Mouse (Mus musculus) neural tube, embryonic 15.5 days (tissue): ENCODE results near the gene Pde4b. TPM values are rescaled to one million over a fixed set of nuclear protein-coding genes. Genes with fewer than 3 reads are reported as not detected.

Experiments
- ATAC-seq: fragments of 200-750 bp; cut with Nextera tagmentation; 2 replicates; pipeline ENCODE4 v1.8.0; 2017; ENCODE audit warnings: mild to moderate bottlenecking, moderate TSS enrichment, moderate library complexity; ENCODE audit not compliant: low FRiP score
- H3K27ac ChIP-seq: fragments of 300-500 bp; sonication (generic); replicated peaks from 2 replicates; pipeline ENCODE4 v1.5.1; 2015; ENCODE audit warnings: mild to moderate bottlenecking, inconsistent platforms
- H3K27me3 ChIP-seq: fragments of 300-500 bp; sonication (generic); replicated peaks from 2 replicates; pipeline ENCODE4 v1.6.1; 2015; ENCODE audit warnings: inconsistent platforms
- H3K36me3 ChIP-seq: fragments of 300-500 bp; sonication (generic); 2 replicates; pipeline ENCODE4 v1.6.1; 2015; ENCODE audit warnings: inconsistent platforms
- H3K4me1 ChIP-seq: fragments of 300-500 bp; sonication (generic); 2 replicates; pipeline ENCODE4 v1.6.1; 2015; ENCODE audit warnings: inconsistent platforms
- H3K4me2 ChIP-seq: fragments of 300-500 bp; sonication (generic); 2 replicates; pipeline ENCODE4 v1.6.1; 2015; ENCODE audit warnings: inconsistent platforms, mild to moderate bottlenecking, moderate library complexity
- H3K4me3 ChIP-seq: fragments of 300-500 bp; sonication (generic); replicated peaks from 2 replicates; pipeline ENCODE4 v1.5.1; 2015; ENCODE audit warnings: mild to moderate bottlenecking, inconsistent platforms
- H3K9ac ChIP-seq: fragments of 300-500 bp; sonication (generic); replicated peaks from 2 replicates; pipeline ENCODE4 v1.6.1; 2015; ENCODE audit warnings: mild to moderate bottlenecking, inconsistent platforms
- H3K9me3 ChIP-seq: fragments of 300-500 bp; sonication (generic); replicated peaks from 2 replicates; pipeline ENCODE4 v1.6.1; 2016; ENCODE audit warnings: inconsistent platforms
- WGBS: fragments of 180-500 bp; shearing (Covaris S2); methylation state at CpG from one replicate; pipeline ENCODE4 v1.1.7; 2015; ENCODE audit warnings: mixed read lengths; 5-methylcytosine and 5-hydroxymethylcytosine counted together
- polyA plus RNA-seq: library from polyadenylated mRNA; unstranded; fragments of >200 nt; fragmentation: Nextera tagmentation; extraction: Ambion mirVana; gene quantifications from 2 replicates; pipeline ENCODE4 v1.2.1, GENCODE M21; 2015

Pde4b gene
- polyA plus RNA-seq, 1 experiment from 2014 or later = 40.9 TPM

DNA sequence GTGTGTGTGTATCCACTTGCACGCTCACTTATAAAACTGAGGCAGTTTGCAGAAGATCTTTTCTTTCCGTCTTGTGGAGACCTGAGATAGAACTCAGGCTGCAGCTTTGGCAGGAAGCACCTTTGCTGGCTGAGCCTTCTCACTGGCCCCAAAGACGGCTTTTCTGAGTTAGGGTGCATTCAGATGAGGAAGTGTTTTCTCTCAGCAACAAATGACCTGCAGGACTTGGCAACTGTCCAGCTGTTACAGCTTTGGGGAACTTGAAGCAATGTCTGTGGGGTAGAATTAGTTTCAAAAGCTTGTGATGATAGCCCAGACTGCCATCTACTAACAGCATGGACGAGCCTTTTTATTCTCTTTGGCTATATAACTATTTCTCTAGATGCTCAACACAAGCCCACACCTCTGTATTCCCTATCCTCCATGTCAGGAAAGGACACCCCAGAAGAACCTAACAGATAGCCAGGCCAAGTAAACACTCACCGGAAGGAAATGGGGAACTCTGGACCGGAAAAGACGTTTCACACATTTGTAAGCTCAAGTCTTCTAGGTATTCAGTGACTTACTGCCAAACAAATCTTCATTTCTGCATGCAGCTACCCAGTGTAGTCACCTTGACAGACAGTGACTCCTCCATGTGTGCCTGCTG, 429.8 kb downstream of the Pde4b start:
- Histone ChIP-seq H3K4me3 (no peak overlapping the region), H3K9me3 (no peaks in the 10 kb centered on the region), H3K27ac (no peak overlapping the region; the same call in 1 of the 2 replicates), H3K4me2 (no peak overlapping the region), H3K36me3 (no peaks in the 10 kb centered on the region), H3K27me3 (no peaks in the 10 kb centered on the region), H3K4me1 (no peaks in the 10 kb centered on the region), H3K9ac (no peak overlapping the region)
- 59% methylated on average over 7 of the region's 7 CpGs for WGBS
- ATAC-seq = no peak

DNA sequence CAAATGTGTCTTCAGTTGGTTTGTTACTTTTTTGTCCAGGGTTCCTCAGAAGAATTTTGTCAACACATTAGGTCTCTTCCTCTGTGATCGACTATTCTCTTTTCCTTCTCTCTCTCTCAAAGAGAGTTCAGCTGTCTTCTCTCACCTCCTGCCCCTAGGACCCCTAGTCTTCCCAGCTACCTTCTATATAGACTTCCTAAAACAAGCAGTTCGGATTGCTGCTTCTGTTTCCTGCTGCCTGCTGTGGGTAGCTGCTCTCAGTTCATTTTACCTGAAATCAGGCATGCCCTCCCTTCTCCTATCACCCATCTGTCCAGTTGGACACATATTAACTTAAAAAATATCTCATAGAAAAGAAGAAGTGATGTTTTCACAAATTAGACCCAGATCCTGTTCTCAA, 430.3 kb downstream of the Pde4b start:
- Histone ChIP-seq H3K9ac (no peak overlapping the region), H3K4me2 (no peak overlapping the region), H3K36me3 (no peaks in the 10 kb centered on the region), H3K9me3 (no peaks in the 10 kb centered on the region), H3K4me3 (no peak overlapping the region), H3K27ac (no peak overlapping the region), H3K4me1 (no peaks in the 10 kb centered on the region), H3K27me3 (no peaks in the 10 kb centered on the region)
- 74% methylated on average over 2 of the region's 2 CpGs for WGBS
- no peak for ATAC-seq

DNA sequence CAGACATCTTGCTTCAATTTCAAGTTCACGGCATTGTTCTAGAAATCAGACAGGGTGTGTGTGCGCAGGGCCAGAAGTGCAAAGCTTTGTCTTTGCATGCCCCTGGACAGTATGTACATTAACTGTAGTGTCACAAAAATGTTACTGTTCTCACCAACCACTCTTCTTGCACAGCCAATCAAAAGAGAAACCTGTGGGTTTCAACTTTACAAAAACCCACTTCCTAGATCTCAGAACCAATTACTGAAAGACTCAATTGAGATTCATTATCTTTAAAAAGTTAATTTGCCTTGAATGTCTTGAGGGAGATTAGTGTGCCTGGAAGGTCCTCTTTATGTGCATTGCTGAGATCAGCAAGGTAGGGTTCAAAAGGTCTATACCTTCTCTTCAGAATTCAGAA, 431.0 kb downstream of the Pde4b start:
- WGBS = 88% methylated on average over 2 of the region's 2 CpGs
- H3K4me3 ChIP-seq = no peak overlapping the region
- no peak overlapping the region for H3K4me2 ChIP-seq
- no peaks in the 10 kb centered on the region for H3K36me3 ChIP-seq
- H3K4me1 ChIP-seq = no peaks in the 10 kb centered on the region
- no peaks in the 10 kb centered on the region for H3K9me3 ChIP-seq
- no peaks in the 10 kb centered on the region for H3K27me3 ChIP-seq
- H3K9ac ChIP-seq = no peak overlapping the region
- H3K27ac ChIP-seq = no peak overlapping the region
- no peak for ATAC-seq

DNA sequence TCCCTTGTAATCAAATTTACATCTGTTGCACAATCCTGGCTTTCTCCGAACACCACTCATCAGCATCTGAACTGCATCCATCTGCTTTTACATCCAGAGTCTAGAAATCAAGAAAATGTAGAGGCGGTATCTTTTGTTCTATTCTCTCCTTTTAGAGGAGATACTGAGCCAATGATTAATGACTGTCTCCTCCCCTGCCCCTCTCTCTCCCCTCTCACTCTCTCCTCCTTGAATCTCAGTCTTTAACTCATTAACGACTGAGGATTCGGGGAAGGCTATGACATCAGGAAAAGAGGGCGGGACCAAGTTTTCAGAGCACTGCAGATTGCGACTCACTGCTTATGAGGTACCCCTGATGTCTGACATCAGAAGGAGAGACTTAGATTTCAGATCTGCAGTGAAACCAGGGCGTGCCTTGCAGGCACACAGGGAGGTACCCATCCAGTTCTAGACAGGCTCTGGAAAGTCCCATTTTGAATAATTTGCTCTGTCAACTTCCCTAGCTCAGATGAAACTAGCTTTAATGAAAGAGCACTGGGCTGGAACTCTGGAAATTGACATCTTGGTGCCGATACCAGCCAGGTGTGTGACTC, 433.4 kb downstream of the Pde4b start:
- WGBS = 55% methylated on average over 8 of the region's 8 CpGs
- H3K4me2 ChIP-seq = no peak overlapping the region
- ATAC-seq = no peak

DNA sequence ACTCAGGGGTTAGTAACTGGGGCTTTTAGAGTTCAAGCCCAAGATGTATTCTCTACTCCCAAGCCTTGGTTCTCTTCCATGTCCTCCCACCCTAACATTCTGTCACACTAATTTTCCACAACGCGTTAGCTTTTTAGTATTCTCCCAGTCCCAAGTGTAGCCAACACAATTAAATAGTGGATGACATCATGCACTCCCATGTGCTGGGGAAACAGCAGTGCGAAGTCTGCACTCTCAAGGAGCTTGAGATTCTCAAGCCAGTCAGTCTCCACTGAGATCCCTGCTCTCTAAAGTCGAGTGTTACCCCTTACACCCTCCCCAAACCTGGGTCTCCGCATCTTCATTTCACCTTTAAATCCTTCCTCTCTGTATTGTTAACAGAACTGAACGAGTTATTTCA, 434.1 kb downstream of the Pde4b start:
- Histone ChIP-seq H3K4me1 (no peaks in the 10 kb centered on the region), H3K36me3 (no peaks in the 10 kb centered on the region), H3K9me3 (no peaks in the 10 kb centered on the region), H3K27me3 (no peaks in the 10 kb centered on the region), H3K4me3 (no peak overlapping the region), H3K27ac (no peak overlapping the region), H3K9ac (no peak overlapping the region), H3K4me2 (no peak overlapping the region)
- ATAC-seq = no peak
- 72% methylated on average over 6 of the region's 6 CpGs for WGBS

More for the DNA sequence above, 433.4 kb downstream of the Pde4b start:
- no peak overlapping the region for H3K4me3 ChIP-seq
- H3K9me3 ChIP-seq = no peaks in the 10 kb centered on the region
- H3K4me1 ChIP-seq = no peaks in the 10 kb centered on the region
- no peaks in the 10 kb centered on the region for H3K27me3 ChIP-seq
- H3K9ac ChIP-seq = no peak overlapping the region
- H3K36me3 ChIP-seq = no peaks in the 10 kb centered on the region
- H3K27ac ChIP-seq = no peak overlapping the region

DNA sequence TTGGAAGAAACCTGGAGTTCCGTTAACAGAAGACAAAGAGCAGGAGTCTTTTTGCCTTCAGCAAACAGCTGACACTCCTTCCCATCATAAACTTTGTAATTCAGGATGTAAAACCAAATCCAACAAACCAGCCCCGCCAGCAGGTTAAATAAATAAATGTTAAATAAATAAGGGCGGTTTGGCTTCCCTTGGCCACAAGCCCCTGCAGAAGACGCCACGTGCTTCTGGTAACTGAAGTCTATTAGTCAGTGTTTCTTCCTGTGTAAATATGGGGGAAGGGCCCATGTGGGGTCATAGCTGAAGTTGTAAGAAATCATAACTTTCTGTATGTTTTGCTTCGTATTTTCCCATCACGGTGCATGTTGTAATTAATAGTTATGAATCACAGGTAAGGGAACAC, 440.0 kb downstream of the Pde4b start:
- 80% methylated on average over 7 of the region's 7 CpGs for WGBS
- H3K4me3 ChIP-seq = no peak overlapping the region

DNA sequence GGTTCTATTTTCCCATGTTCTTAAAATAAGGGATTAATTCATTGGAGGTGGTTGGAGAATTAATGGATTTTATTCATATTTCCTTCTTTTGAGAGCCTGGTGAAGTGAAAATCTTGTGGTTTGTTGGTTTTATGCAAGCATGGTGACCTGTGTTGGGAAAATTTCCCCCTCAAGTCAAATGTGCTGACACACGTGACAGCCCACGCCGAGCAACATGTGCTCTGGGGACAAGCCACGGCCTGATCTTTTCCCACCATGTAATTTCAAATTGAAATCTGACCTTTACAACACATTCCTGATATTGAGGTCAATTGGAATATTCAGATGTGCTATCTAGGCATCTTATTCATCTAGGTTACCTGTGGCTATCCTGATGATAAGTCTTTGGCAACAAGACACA, 443.5 kb downstream of the Pde4b start:
- Histone ChIP-seq H3K27me3 (no peaks in the 10 kb centered on the region), H3K9me3 (no peaks in the 10 kb centered on the region), H3K36me3 (no peaks in the 10 kb centered on the region), H3K4me2 (no peak overlapping the region), H3K27ac (no peak overlapping the region), H3K4me3 (no peak overlapping the region), H3K9ac (no peak overlapping the region), H3K4me1 (0 out of 2 replicates have a peak, but pooled peaks cover 6% of the 10 kb centered on the region)
- WGBS = 92% methylated on average over 4 of the region's 4 CpGs
- no peak for ATAC-seq

More for the DNA sequence above, 440.0 kb downstream of the Pde4b start:
- no peak for ATAC-seq
- H3K9ac ChIP-seq = no peak overlapping the region
- H3K4me2 ChIP-seq = no peak overlapping the region
- H3K27ac ChIP-seq = no peak overlapping the region
- no peaks in the 10 kb centered on the region for H3K27me3 ChIP-seq
- H3K4me1 ChIP-seq = 0 out of 2 replicates have a peak, but pooled peaks cover 6% of the 10 kb centered on the region
- no peaks in the 10 kb centered on the region for H3K9me3 ChIP-seq
- H3K36me3 ChIP-seq = no peaks in the 10 kb centered on the region

DNA sequence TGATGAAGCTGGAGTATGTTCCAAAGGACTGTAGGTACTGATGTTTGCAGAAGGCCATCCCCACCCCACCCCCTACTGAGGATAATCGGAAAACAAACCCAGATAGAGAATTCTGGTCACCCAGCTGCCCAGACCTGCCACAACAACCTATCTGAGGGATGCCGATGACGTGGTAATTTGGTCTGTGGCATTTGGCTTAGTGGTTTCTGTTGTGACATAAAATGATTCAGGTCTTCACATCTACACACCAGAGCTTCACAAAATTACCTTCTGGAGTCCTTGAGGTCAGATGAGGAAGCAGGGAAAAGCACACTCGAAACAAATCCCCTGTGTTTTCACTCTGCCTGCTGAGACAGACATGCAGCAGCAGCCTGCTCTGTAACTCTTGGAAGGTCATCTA, 444.4 kb downstream of the Pde4b start:
- Histone ChIP-seq H3K4me3 (no peak overlapping the region), H3K27ac (no peak overlapping the region), H3K4me2 (no peak overlapping the region), H3K9me3 (no peaks in the 10 kb centered on the region), H3K9ac (no peak overlapping the region), H3K36me3 (no peaks in the 10 kb centered on the region), H3K4me1 (0 out of 2 replicates have a peak, but pooled peaks cover 6% of the 10 kb centered on the region), H3K27me3 (no peaks in the 10 kb centered on the region)
- no peak for ATAC-seq
- 80% methylated on average over 4 of the region's 4 CpGs for WGBS

DNA sequence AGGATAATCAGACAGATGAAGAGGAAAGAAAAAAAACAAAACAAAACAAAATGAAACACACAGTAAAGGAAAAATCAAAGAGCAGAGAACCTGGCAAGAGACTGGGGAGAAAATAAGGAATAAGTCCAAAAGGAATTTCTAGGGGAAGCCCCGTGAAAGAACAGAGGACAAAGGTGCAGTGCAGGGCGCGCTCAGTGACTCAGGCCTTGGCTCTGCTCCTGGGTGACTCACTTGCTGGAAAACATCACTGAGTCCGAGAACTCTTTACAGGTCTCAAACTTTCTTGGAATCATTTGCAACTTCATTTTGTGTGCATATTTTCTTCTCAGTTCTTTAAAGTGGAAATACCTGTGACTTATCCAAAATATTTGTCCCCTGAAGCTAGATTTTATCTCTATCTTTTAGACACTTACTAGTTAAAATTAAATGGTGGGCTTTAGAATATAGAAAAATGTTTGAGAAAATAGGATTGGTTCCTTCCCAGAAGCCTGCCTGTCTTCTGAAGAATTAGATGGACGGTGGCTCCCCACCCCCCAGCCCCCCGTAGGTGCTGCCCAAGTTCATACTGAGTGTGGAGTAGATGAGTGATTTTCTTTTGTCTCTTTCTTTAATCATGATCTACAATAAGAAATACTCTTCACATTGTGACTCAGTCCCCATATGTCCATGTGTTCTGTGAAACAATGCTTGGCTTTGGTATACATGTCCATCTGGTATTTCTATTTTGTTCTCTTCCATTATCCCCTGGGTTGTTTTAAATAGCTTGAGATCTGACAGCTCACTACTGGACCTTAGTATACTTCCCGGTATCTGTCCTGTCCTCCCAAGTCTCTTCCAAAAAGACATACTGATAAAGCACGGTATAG, 446.1 kb downstream of the Pde4b start:
- H3K9ac ChIP-seq = no peak overlapping the region
- no peaks in the 10 kb centered on the region for H3K36me3 ChIP-seq
- no peaks in the 10 kb centered on the region for H3K9me3 ChIP-seq
- H3K4me1 ChIP-seq = 0 out of 2 replicates have a peak, but pooled peaks cover 2% of the 10 kb centered on the region
- ATAC-seq = no peak; the same call in 1 of the 2 replicates
- H3K4me2 ChIP-seq = no peak overlapping the region
- 61% methylated on average over 8 of the region's 8 CpGs for WGBS
- H3K27ac ChIP-seq = peak overlapping the region; percentile 65
- no peak overlapping the region for H3K4me3 ChIP-seq
- H3K27me3 ChIP-seq = no peaks in the 10 kb centered on the region

DNA sequence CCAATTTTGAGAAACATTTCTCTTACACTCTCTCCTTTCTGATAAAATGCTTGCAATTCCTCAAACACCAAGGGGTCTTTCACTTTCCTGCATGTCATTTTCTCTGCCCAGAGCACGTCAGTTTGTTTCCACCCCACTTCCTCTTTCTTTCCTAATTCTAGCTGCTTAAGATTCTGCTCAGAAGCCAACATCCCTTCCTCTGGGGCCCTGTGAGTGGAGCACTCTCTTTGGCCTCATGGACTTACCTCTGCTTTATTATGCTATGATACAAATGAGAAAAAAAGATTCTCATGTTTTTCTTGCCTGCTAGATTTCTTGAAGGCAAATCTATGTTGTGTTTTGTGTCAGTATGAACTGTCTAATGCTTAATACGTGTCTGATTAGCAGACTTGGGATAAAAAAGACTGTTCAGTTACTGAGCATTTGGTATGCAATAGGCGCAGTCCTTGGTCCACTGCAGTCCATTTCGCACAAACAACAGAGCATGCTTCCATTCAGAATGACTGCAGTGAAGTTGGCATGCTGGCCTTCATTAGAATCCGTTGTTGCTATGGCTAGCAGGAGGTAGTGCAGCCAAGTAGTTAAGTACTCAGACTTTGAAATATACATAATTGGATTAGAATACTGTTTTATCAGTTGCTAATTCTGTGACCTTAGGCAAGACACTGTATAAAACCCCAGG, 446.8 kb downstream of the Pde4b start:
- WGBS = 43% methylated on average over 5 of the region's 5 CpGs
- H3K9ac ChIP-seq = no peak overlapping the region
- H3K27me3 ChIP-seq = no peaks in the 10 kb centered on the region
- no peak overlapping the region for H3K4me3 ChIP-seq
- peak; percentile 88 for ATAC-seq
- no peaks in the 10 kb centered on the region for H3K36me3 ChIP-seq
- H3K4me2 ChIP-seq = no peak overlapping the region
- no peaks in the 10 kb centered on the region for H3K4me1 ChIP-seq
- peak overlapping the region; percentile 65 for H3K27ac ChIP-seq
- H3K9me3 ChIP-seq = no peaks in the 10 kb centered on the region

DNA sequence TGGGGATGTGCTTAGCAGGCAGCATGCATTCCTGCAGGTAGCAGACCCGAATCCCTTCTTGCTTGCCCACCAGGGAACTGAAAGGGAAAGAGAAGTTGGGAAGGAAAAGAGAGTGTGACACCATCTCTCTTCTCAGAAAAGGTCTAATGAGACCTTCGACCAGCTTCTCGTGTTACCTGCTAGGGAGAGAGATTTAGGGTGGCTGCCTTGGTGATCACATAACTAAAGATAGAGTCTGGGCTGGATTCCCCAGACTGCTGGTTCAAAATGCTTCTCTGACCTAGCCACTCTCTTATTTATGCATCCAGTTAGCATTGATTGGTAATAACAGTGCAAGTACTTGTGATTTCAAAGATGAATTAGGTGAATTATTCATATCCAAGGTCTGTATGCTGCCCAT, 448.5 kb downstream of the Pde4b start:
- Histone ChIP-seq H3K27me3 (no peaks in the 10 kb centered on the region), H3K4me2 (no peak overlapping the region), H3K4me1 (no peaks in the 10 kb centered on the region), H3K4me3 (no peak overlapping the region), H3K36me3 (no peaks in the 10 kb centered on the region), H3K9ac (no peak overlapping the region), H3K27ac (no peak overlapping the region), H3K9me3 (no peaks in the 10 kb centered on the region)
- no peak for ATAC-seq
- WGBS = 75% methylated on average over 3 of the region's 3 CpGs
